Mouse (Mus musculus) macrophage (primary cell): ENCODE results near the gene Mmp9. TPM values are rescaled to one million over a fixed set of nuclear protein-coding genes. Genes with fewer than 3 reads are reported as not detected.

Experiments used
- H3K27ac ChIP-seq: fragments of 350-480 bp; formaldehyde crosslinking; 2 replicates; pipeline ENCODE4 v1.9.0; 2021
- H3K36me3 ChIP-seq: fragments of 350-480 bp; formaldehyde crosslinking; 2 replicates; pipeline ENCODE4 v1.9.0; 2021; ENCODE audit errors: inconsistent target
- H3K4me3 ChIP-seq: fragments of 350-480 bp; formaldehyde crosslinking; 2 replicates; pipeline ENCODE4 v1.9.0; 2021; ENCODE audit errors: inconsistent target
- H3K79me2 ChIP-seq: fragments of 350-480 bp; formaldehyde crosslinking; 2 replicates; pipeline ENCODE4 v1.9.0; 2021; ENCODE audit errors: inconsistent target
- WGBS: methylation state at CpG from one replicate; pipeline ENCODE4 v1.1.7; 2026; ENCODE audit warnings: inconsistent platforms; ENCODE audit not compliant: missing documents; 5-methylcytosine and 5-hydroxymethylcytosine counted together
- polyA plus RNA-seq: library from polyadenylated mRNA; stranded (reverse); fragments of 250-400 nt; gene quantifications from 3 replicates; pipeline ENCODE4 v1.2.4, GENCODE M21; 2018; ENCODE audit warnings: inconsistent platforms

Gene Mmp9
- polyA plus RNA-seq, 1 experiment from 2014 or later: 2.2 TPM

DNA sequence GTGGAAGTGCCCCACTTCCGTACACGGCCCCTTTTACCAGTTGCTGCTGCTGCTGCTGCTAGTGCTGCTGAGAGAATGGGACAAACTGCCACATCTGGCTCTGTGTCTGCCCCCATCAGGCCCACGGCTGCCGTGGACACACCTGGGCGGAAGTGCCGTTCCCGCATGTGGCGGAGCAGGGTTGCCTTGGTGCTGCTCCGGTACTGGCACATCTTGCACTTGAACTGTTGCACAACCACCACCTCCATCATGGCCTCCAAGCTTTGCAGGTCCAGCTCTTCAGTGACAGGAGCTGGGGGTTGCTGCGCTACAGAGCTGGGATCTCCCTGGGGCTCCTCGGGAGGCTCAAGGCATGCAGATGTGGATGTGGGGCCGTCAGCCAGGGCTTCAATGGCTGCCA lies 33.1 kb upstream of the Mmp9 start:
- 97% methylated on average over 10 of the region's 12 CpGs for WGBS
- Histone ChIP-seq H3K36me3 (peaks cover 63% of the 10 kb centered on the region), H3K4me3 (no peak overlapping the region)

DNA sequence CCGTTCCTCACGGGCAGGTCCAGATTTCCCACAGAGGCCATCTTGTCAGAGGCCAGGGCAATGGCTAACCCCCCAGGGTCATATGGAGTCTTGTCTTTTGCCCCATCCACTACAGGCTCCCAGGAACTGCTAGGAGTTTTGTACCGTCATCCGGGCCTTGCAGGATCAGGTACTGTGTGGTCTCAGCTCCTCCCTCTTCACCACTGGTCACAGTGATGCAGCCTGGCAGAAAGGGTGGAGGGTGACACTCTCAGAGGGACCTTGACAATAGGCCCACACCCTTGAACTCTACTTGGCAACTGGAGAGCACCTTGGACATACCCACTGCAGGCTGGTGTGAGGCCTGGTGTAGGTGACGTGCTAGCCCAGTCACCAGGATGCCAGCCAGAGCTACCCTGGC lies 32.6 kb upstream of the Mmp9 start:
- WGBS: 98% methylated on average over 5 of the region's 5 CpGs
- H3K4me3 ChIP-seq: no peak overlapping the region

More for the DNA sequence above, 33.1 kb upstream of the Mmp9 start:
- Histone ChIP-seq H3K27ac (no peak overlapping the region), H3K79me2 (peaks cover 21% of the 10 kb centered on the region)

DNA sequence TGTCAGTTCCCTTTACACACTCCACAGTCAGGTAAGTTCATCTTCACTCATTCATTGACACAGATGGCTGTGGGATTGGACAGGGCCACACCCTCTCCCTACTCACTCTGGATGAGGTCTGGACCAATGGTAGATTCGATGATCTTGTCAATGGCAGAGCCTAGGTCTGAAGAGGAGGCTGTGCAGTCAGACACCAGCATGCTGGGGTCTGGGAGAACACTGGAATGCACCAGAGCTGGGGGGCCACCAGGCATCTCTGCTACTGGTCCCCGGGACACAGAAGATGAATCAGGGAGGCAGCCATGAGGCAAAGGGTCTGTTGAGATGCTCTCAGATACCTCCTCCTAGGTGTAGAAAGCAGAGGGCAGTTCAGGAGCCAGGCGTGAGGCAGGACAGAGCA lies 31.5 kb upstream of the Mmp9 start:
- no peak overlapping the region for H3K4me3 ChIP-seq
- H3K79me2 ChIP-seq: peaks cover 21% of the 10 kb centered on the region
- WGBS: 98% methylated on average over 3 of the region's 3 CpGs
- H3K36me3 ChIP-seq: peaks cover 50% of the 10 kb centered on the region
- no peak overlapping the region for H3K27ac ChIP-seq

More for the DNA sequence above, 32.6 kb upstream of the Mmp9 start:
- H3K27ac ChIP-seq: no peak overlapping the region
- H3K79me2 ChIP-seq: peaks cover 21% of the 10 kb centered on the region
- peaks cover 58% of the 10 kb centered on the region for H3K36me3 ChIP-seq

DNA sequence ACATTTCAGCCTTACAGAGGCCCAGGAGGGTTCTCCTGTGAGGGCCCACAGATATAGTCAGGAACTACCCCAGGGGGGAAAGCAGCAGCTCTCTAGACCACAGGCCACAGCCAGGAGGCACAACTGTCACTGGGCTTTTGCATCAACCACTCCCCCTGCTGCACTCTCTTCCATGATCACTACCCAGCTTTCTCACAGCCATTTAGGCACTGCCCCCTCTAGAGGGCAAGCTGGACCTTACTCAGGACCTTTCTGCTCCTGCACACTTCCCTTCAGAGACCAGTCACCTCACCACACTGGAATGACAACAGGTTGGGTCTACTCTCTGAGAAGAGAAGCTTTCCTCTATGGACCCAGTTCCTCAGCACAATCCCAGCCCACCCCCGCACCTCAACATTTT lies 31.0 kb upstream of the Mmp9 start:
- H3K79me2 ChIP-seq: peaks cover 21% of the 10 kb centered on the region
- peaks cover 46% of the 10 kb centered on the region for H3K36me3 ChIP-seq
- peak overlapping the region; percentile 96; the same call in 1 of the 2 replicates for H3K4me3 ChIP-seq
- no peak overlapping the region for H3K27ac ChIP-seq
- 64% methylated on average over 1 of the region's 1 CpGs for WGBS

DNA sequence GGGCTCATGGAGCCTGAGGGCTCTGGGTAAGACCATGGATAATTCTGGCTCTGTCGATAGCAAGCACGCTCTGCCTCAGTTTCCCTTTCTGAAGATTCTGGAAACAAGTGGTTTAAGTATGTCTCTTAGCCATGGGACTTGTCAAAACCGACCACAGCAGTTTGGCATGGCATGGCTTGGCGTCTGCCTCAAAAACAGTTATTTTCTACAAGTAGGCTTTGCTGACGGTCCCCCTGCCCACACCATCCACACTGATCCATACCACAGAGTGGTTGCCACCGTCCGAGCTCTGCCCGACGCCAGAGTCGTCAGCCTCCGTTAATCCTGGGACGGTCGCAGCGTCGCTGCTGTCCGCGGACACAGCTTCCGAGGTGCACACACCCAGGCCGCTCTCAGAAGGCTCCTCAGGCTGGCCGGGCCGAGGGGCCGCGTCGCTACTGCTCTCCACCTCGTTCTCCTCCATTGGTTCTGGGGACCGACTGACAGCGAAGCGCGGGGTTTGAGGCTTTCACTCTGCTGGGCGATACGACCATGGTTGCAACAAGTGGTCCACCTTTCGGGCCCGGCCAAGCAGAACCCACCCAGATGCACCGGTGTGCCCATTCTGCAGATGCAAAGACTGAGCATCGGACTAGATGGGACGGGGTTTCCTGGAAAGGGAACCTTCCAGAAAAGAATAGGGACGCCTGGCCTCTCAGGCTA lies 30.1 kb upstream of the Mmp9 start:
- H3K4me3 ChIP-seq: peak overlapping the region; percentile 96
- peak overlapping the region; percentile 77 for H3K27ac ChIP-seq
- peaks cover 21% of the 10 kb centered on the region for H3K79me2 ChIP-seq
- 6% methylated on average over 37 of the region's 37 CpGs for WGBS
- H3K36me3 ChIP-seq: peaks cover 37% of the 10 kb centered on the region

DNA sequence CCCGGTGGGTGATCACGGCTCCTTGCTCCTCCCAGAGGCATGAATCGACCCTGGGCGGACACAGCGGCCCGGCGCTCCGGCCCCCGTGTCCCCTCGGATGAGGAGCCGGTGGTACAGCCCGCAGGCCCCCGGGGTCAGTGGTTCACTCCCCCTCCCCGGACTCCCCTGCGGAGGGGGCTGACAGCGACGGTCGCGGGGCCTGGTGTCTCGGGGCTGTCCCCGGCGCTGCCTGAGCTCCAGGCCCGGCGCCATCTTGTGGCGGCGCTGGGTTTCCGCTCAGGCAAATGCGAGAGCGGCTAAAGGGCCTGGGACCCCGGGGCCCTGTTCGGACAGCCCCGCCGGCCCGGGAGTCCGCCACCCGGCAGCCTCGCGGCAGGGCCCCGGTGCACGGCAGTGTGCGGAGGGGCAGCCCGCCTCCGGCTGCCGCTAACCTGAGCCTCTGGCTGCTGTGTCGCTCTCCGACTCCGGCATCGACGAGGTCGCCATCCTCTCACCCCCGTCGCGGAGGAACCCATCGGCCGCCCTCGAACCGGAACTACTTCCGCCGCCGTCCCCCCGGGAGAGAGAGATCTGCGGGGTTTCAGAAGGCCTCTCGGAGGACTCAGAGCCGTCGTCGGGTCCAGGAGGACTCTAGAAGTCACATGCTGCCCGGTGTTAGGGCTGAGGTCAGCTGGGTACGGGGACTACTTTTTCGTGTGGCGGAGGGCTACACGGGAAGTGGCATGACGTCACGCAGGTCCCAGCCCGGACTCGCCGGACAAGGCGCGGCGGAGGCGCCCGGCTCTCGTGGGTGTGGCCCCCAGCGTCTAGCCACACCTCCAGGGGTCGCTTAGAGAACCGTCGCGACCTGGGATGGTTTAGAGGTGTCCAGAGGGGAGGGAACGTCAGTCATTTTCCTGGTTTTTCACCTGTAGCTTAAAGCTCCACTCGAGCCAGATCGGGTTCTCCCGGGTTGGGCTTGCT lies 29.2 kb upstream of the Mmp9 start, which contains the start of gene Zfp335:
TSS of gene Zfp335 (minus strand) at position 672 of the 963 bp plus-strand sequence.
- peak within 1 kb of the TSS; percentile 98 for H3K27ac ChIP-seq
- under 1% methylated on average over 89 of the region's 91 CpGs for WGBS
- peak within 1 kb of the TSS; percentile 96 for H3K4me3 ChIP-seq
- peaks cover 21% of the 10 kb centered on the region for H3K79me2 ChIP-seq
- peaks cover 29% of the 10 kb centered on the region for H3K36me3 ChIP-seq

DNA sequence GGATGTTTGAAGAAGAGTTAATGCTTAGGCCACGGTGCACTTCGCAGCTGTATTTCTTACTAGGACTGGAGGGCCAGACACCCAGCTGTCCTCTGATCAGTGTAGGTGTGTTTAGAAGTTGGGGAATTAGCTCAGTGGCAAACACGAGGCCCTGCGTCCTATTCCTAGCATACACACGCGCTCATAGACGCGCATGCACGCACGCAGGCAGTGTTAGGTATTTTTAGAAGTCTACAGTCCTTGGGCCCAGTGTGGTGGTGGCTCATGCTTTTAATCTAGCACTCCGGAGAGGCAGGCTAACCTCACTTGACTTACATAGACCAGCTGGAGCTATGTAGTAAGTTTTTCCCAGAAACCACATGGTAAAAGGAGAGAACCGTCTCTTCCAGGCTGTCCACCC lies 28.4 kb upstream of the Mmp9 start:
- WGBS: 7% methylated on average over 12 of the region's 12 CpGs
- H3K27ac ChIP-seq: peak overlapping the region; percentile 98
- peaks cover 21% of the 10 kb centered on the region for H3K79me2 ChIP-seq
- peak overlapping the region; percentile 57 for H3K4me3 ChIP-seq
- peaks cover 21% of the 10 kb centered on the region for H3K36me3 ChIP-seq

DNA sequence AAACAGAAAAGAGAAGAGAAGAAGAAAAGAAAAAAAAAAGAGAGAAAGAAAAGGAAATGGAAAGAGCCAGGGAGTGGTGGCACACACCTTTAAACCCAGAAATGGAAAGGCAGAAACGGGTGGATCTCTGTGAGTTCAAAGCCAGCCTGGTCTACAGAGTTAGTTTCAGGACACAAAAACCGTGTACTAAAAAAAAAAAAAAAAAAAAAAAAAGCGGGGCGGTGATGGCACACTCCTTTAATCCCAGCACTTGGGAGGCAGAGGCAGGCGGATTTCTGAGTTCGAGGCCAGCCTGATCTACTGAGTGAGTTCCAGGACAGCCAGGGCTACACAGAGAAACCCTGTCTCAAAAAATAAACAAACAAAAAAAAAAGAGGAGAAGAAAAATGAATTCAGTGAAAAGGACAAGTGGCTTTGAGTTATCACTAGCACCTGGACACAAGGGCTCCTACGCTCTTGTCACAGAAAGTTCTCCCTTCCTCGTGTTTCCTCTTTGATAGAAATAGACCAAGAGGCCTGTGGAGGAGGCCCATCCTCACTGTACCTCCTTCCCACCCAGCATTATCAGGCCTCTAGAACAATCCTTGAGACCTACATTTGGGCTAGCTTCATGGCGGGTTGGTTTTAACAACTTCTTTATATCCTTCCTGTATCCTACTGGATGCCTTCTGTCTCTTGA lies 27.7 kb upstream of the Mmp9 start:
- no peak overlapping the region for H3K4me3 ChIP-seq
- H3K79me2 ChIP-seq: peaks cover 21% of the 10 kb centered on the region
- peak overlapping the region; percentile 98 for H3K27ac ChIP-seq
- H3K36me3 ChIP-seq: peaks cover 14% of the 10 kb centered on the region
- 47% methylated on average over 3 of the region's 9 CpGs for WGBS

DNA sequence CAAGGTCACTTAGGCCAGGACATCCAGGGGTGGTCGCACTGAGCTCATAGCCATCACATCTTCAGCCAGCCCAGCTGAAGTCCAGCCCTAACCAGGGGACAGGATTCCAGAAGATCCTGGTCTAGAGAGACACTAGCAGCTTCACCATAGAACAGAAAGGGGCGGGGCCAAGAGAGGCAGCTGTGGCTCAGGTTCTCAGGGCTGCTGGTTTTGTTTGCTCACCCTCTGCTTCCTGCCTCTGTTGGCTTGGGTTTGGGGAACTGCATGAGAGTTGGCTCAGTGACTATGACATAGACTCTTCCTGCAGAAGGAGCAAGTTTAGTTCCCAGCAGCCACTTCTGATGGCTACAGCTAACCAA lies 27.2 kb upstream of the Mmp9 start:
- Histone ChIP-seq H3K79me2 (peaks cover 21% of the 10 kb centered on the region), H3K27ac (peak overlapping the region; percentile 98), H3K36me3 (peaks cover 8% of the 10 kb centered on the region), H3K4me3 (no peak overlapping the region)
- 42% methylated on average over 2 of the region's 2 CpGs for WGBS

DNA sequence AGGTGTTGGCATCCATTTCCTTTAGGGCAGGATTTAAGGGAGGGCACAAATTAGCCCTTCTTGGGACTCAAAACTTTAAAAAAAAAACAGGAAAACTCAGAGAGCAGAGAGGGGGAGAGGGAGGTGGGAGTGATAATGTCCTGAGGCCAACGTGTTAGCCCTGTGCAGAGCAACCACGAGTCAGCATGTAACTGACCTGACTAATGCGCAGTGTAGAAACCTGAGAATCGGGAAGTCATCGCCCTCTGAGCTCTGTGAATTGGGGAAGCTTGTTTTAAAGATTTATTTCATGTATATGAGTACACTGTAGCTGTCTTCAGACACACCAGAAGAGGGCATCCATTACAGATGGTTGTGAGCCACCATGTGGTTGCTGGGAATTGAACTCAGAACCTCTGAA lies 23.8 kb upstream of the Mmp9 start:
- H3K27ac ChIP-seq: no peak overlapping the region
- 3% methylated on average over 5 of the region's 5 CpGs for WGBS
- no peaks in the 10 kb centered on the region for H3K79me2 ChIP-seq
- no peaks in the 10 kb centered on the region for H3K36me3 ChIP-seq
- H3K4me3 ChIP-seq: no peak overlapping the region

DNA sequence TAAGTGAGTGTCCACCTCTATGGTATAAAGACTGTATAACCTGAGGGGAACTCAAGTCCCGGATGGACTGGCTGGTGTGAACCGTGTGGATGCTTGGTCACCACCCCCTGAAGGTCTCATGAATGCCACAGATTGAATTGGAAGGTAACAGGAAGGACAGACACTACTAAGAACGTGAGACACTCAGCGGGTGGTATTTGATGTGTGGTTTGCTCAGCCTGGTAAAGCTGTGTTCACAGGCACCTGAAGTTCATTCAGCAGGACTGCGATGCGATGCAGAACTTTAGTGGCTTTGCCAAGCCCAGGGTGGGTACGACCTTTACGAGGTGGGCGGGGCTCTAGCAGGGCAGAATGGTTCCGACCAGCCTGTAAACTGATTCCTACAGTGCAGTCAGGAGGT lies 23.2 kb upstream of the Mmp9 start:
- H3K4me3 ChIP-seq: no peak overlapping the region
- no peak overlapping the region for H3K27ac ChIP-seq
- WGBS: 80% methylated on average over 10 of the region's 10 CpGs
- H3K36me3 ChIP-seq: no peaks in the 10 kb centered on the region
- no peaks in the 10 kb centered on the region for H3K79me2 ChIP-seq

DNA sequence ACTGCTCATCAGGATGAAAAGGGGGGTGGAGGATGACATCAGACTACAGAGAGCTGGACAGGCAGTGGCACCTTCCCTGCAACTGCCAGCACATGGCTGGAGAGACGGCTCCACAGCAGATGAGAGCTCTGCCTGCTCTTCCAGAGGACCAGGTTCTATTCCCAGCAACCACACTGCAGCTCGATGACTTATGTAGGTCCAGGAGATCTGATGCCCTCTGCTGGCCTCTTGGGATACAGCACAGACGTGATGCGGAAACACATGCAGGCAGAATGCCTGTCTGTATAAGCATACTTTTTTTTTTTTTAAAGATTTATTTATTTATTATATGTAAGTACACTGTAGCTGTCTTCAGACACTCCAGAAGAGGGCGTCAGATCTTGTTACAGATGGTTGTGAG lies 22.3 kb upstream of the Mmp9 start:
- Histone ChIP-seq H3K4me3 (no peak overlapping the region), H3K36me3 (no peaks in the 10 kb centered on the region), H3K27ac (no peak overlapping the region), H3K79me2 (no peaks in the 10 kb centered on the region)
- WGBS: 86% methylated on average over 4 of the region's 5 CpGs

DNA sequence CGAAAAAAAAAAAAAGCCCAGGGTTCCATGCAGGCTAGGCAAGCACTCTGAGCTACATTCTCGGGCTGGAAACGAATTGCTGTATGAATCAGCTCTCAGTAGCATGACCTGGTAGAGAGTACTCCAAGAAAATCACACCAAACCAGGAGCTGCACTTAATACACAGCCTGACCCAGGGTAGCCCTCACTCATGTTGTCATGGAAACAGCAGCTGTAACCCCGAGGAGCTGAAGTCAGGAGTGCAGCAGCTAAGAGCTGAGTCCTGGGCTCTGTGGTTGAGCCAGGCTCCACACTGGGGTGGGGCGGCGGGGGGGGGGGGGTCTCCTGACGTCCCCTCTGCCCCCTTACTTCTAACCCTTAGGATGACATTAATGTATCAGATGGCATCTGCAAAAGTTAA lies 18.6 kb upstream of the Mmp9 start:
- Histone ChIP-seq H3K27ac (no peak overlapping the region), H3K4me3 (no peak overlapping the region), H3K36me3 (no peaks in the 10 kb centered on the region), H3K79me2 (no peaks in the 10 kb centered on the region)
- 66% methylated on average over 6 of the region's 7 CpGs for WGBS

DNA sequence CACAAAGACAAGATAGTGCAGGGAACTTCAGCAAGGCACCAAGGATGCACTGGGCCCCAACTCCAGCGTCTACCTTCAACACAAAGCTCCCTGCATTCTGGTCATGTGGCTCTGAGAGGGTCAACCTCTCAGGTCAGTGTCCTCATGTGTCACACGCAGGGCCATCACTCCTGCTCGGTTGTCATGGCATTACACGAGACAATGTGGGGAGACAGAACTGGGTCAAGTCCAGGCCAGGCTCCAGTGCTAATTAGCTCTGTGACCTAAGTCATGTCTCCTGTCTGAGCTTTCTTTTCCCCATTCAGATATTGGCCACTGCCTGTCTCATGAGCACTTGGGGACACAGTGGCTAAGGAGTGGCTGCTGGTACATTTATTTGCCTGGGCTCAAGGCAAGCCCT lies 17.3 kb upstream of the Mmp9 start:
- H3K79me2 ChIP-seq: no peaks in the 10 kb centered on the region
- 98% methylated on average over 4 of the region's 4 CpGs for WGBS
- H3K4me3 ChIP-seq: no peak overlapping the region
- no peaks in the 10 kb centered on the region for H3K36me3 ChIP-seq
- no peak overlapping the region for H3K27ac ChIP-seq
